Comparison of ENCODE assay signal across 29 mouse cellular contexts in genomic region chr13:37885392-37885791, GRCm38 (mm10).
DNase-seq lines count a peak whose midpoint lies in the region; ATAC-seq lines count a peak whose summit lies in the region.
"Had no signal": no experiment of that assay in that cellular context is flagged by ENCODE, and none has a peak within 500 bp of the region (broad histone marks: within the 10 kb centered on the region; RNA-seq: fewer than 3 reads in every experiment).

No protein-coding gene starts in this region.

- H3K27ac ChIP-seq in liver, embryonic 11.5 days (ENCODE audit: low read depth, low read length), result peak overlapping the region; percentile 78
- H3K27ac ChIP-seq in liver, embryonic 16.5 days (ENCODE audit: low read length), result peak overlapping the region; percentile 5; the same call in 1 of the 2 replicates
- H3K27ac ChIP-seq: hindbrain, embryonic 12.5 days; hindbrain, postnatal 0 days; intestine, embryonic 15.5 days; lung, embryonic 15.5 days; stomach, embryonic 15.5 days had no signal

- H3K27me3 ChIP-seq in liver, embryonic 11.5 days (replicated peaks; ENCODE audit: control insufficient read depth, insufficient read depth, low read length), result no peaks in the 10 kb centered on the region
- no peaks in the 10 kb centered on the region for H3K27me3 ChIP-seq in liver, embryonic 16.5 days (ENCODE audit: control insufficient read depth, insufficient read depth, low read depth, low read length)
- H3K27me3 ChIP-seq: hindbrain, embryonic 12.5 days; intestine, embryonic 15.5 days; lung, embryonic 15.5 days; Patski; stomach, embryonic 15.5 days had no signal

- peaks cover 7% of the 10 kb centered on the region; the same call in 1 of the 2 replicates for H3K36me3 ChIP-seq in liver, embryonic 11.5 days (ENCODE audit: control insufficient read depth, insufficient read depth, low read length)
- no peaks in the 10 kb centered on the region for H3K36me3 ChIP-seq in liver, embryonic 16.5 days (ENCODE audit: control insufficient read depth, insufficient read depth)
- H3K36me3 ChIP-seq: hindbrain, embryonic 12.5 days had no signal

- peaks cover 68% of the 10 kb centered on the region for H3K4me1 ChIP-seq in liver, embryonic 11.5 days (replicated peaks; ENCODE audit: control insufficient read depth, insufficient read depth, low read length)
- peaks cover 56% of the 10 kb centered on the region for H3K4me1 ChIP-seq in liver, embryonic 16.5 days (ENCODE audit: control insufficient read depth, low read depth, low read length)

- DNase-seq in 416B (ENCODE audit: low read depth), result peak; percentile 20
- DNase-seq in MEL-GATA-1-ER (ENCODE audit: extremely low read depth, low read depth), result peak; percentile 68
- no peak for DNase-seq in liver, embryonic 11.5 days (ENCODE audit: low spot score)
- DNase-seq in adrenal gland, adult 8-10 months, result no peak
- DNase-seq in kidney, postnatal 36 days, result no peak
- no peak for DNase-seq in spleen, postnatal 4 days (ENCODE audit: low spot score in 2 of 2)
- DNase-seq in retina, embryonic 14.5 days (ENCODE audit: low spot score), result no peak
- DNase-seq: adrenal gland, postnatal 25 days; cerebellum, adult 8-10 months; cerebellum, postnatal 25 days; heart, postnatal 36 days; kidney, adult 2 months; kidney, postnatal 4 days; layer of hippocampus, postnatal 36 days; left cerebral cortex, postnatal 4 days; lung, postnatal 36 days; midbrain, embryonic 14.5 days; retina, postnatal 1 day; right cerebral cortex, postnatal 14 days; thymus, postnatal 14 days had no signal

- 61% methylated on average over 2 of the region's 2 CpGs for WGBS in liver, embryonic 11.5 days
- 40% methylated on average over 2 of the region's 2 CpGs for WGBS in liver, embryonic 16.5 days (ENCODE audit: insufficient replicate concordance)

- H3K9me3 ChIP-seq in liver, embryonic 11.5 days (ENCODE audit: control insufficient read depth, low read length), result no peaks in the 10 kb centered on the region
- no peaks in the 10 kb centered on the region for H3K9me3 ChIP-seq in liver, embryonic 16.5 days (replicated peaks; ENCODE audit: control insufficient read depth, low read length)
- H3K9me3 ChIP-seq: hindbrain, embryonic 12.5 days; intestine, embryonic 15.5 days; lung, embryonic 15.5 days; stomach, embryonic 15.5 days had no signal

- peak overlapping the region; percentile 48 for H3K4me2 ChIP-seq in liver, embryonic 11.5 days
- H3K4me2 ChIP-seq in liver, embryonic 16.5 days (ENCODE audit: low read depth, low read length), result no peak overlapping the region
- H3K4me2 ChIP-seq: hindbrain, embryonic 12.5 days; intestine, embryonic 15.5 days; lung, embryonic 15.5 days; stomach, embryonic 15.5 days had no signal

- no peak overlapping the region for H3K4me3 ChIP-seq in liver, embryonic 11.5 days (ENCODE audit: low read depth, low read length)
- no peak overlapping the region for H3K4me3 ChIP-seq in liver, embryonic 16.5 days (ENCODE audit: low read depth, low read length)
- H3K4me3 ChIP-seq: hindbrain, embryonic 12.5 days; intestine, embryonic 15.5 days; lung, embryonic 15.5 days; stomach, embryonic 15.5 days had no signal

- no peak overlapping the region for H3K9ac ChIP-seq in liver, embryonic 11.5 days (ENCODE audit: low read depth, low read length)
- H3K9ac ChIP-seq in liver, embryonic 16.5 days (ENCODE audit: low read depth, low read length), result no peak overlapping the region
- H3K9ac ChIP-seq: hindbrain, embryonic 12.5 days; intestine, embryonic 15.5 days; lung, embryonic 15.5 days; stomach, embryonic 15.5 days had no signal

- ATAC-seq in liver, embryonic 11.5 days (replicated peaks; ENCODE audit: low FRiP score), result peak; percentile 80
- ATAC-seq in liver, embryonic 16.5 days (ENCODE audit: low read depth), result peak; percentile 62
- ATAC-seq: CD4-positive, CD25-positive, alpha-beta regulatory T cell, adult 4 months; forebrain, embryonic 14.5 days; hindbrain, postnatal 0 days; intestine, embryonic 15.5 days; Patski had no signal

Comparison
In these comparisons a context has a peak if more than half of its experiments do, and no peak if none do; other contexts are left out.
1. DNase-seq: peak in 416B (single experiment) and MEL-GATA-1-ER (single experiment); none in liver, embryonic 11.5 days (single experiment), adrenal gland, adult 8-10 months (single experiment), kidney, postnatal 36 days (0 of 2), spleen, postnatal 4 days (0 of 2) and retina, embryonic 14.5 days (single experiment).